Mouse (Mus musculus) midbrain, postnatal 0 days (tissue): ENCODE data around the gene Rrp1b. TPM values are rescaled to one million over a fixed set of nuclear protein-coding genes. Genes with fewer than 3 reads are reported as not detected.

Experiments
- ATAC-seq: fragments of 200-750 bp; cut with Nextera tagmentation; 2 replicates; pipeline ENCODE4 v1.8.0; 2017; ENCODE audit warnings: moderate number of reproducible peaks, mild to moderate bottlenecking, moderate TSS enrichment, moderate library complexity; ENCODE audit not compliant: low FRiP score
- DNase-seq: peaks from one replicate; pipeline ENCODE4 v3.0.0-alpha.2; 2015; ENCODE audit warnings: low spot score
- H3K27ac ChIP-seq: fragments of 300-500 bp; sonication (generic); 2 replicates; pipeline ENCODE4 v1.5.1; 2014; ENCODE audit warnings: low read depth, mild to moderate bottlenecking, low read length, mixed read lengths
- H3K27me3 ChIP-seq: fragments of 300-500 bp; sonication (generic); 2 replicates; pipeline ENCODE4 v1.6.1; 2014; ENCODE audit warnings: low read length, control low read depth, mixed read lengths; ENCODE audit not compliant: insufficient read depth
- H3K36me3 ChIP-seq: fragments of 300-500 bp; sonication (generic); 2 replicates; pipeline ENCODE4 v1.6.1; 2014; ENCODE audit warnings: low read length, control low read depth, mixed read lengths; ENCODE audit not compliant: insufficient read depth
- H3K4me1 ChIP-seq: fragments of 300-500 bp; sonication (generic); 2 replicates; pipeline ENCODE4 v1.6.1; 2014; ENCODE audit warnings: mild to moderate bottlenecking, control low read depth, antibody characterized with exemption, low read length, mixed read lengths; ENCODE audit not compliant: insufficient read depth
- H3K4me2 ChIP-seq: fragments of 300-500 bp; sonication (generic); 2 replicates; pipeline ENCODE4 v1.6.1; 2014; ENCODE audit warnings: low read depth, mild to moderate bottlenecking, low read length, mixed read lengths; ENCODE audit not compliant: poor library complexity, severe bottlenecking
- H3K4me3 ChIP-seq: fragments of 300-500 bp; sonication (generic); 2 replicates; pipeline ENCODE4 v1.5.1; 2014; ENCODE audit warnings: low read depth, mild to moderate bottlenecking, low read length, moderate library complexity
- H3K9ac ChIP-seq: fragments of 300-500 bp; sonication (generic); replicated peaks from 2 replicates; pipeline ENCODE4 v1.6.1; 2014; ENCODE audit warnings: mild to moderate bottlenecking, low read length, moderate library complexity, mixed read lengths; ENCODE audit not compliant: poor library complexity, severe bottlenecking
- H3K9me3 ChIP-seq: fragments of 300-500 bp; sonication (generic); 2 replicates; pipeline ENCODE4 v1.6.1; 2016; ENCODE audit warnings: low read length, control low read depth
- CTCF ChIP-seq: IDR thresholded peaks from 2 replicates; pipeline ENCODE4 v1.5.1; 2016; ENCODE audit warnings: antibody characterized with exemption, mild to moderate bottlenecking
- WGBS: fragments of 180-500 bp; shearing (Covaris S2); extraction: QIAGEN DNeasy Blood & Tissue Kit; methylation state at CpG from one replicate; pipeline ENCODE4 v1.1.7; 2014; 5-methylcytosine and 5-hydroxymethylcytosine counted together
- polyA plus RNA-seq: library from polyadenylated mRNA; unstranded; fragments of >200 nt; fragmentation: Nextera tagmentation; extraction: Ambion mirVana; gene quantifications from 2 replicates; pipeline ENCODE4 v1.2.1, GENCODE M21; 2015
- total RNA-seq: library from RNA; depleted of rRNA; stranded (reverse); fragments of >200 nt; gene quantifications from 2 replicates; pipeline ENCODE4 v1.2.3, GENCODE M21; 2014

Rrp1b gene
- total and polyA plus RNA-seq, 2 experiments from 2014 or later: 38.5 to 40.3 TPM

- ATAC-seq: no peak
- Histone ChIP-seq H3K27ac (no peak overlapping the region), H3K9me3 (no peaks in the 10 kb centered on the region), H3K4me1 (no peaks in the 10 kb centered on the region), H3K4me2 (no peak overlapping the region), H3K36me3 (no peaks in the 10 kb centered on the region), H3K9ac (no peak overlapping the region), H3K27me3 (no peaks in the 10 kb centered on the region), H3K4me3 (no peak overlapping the region)
- DNase-seq: no peak
- 85% methylated on average over 8 of the region's 8 CpGs for WGBS
- TF ChIP-seq CTCF: no peak
Observed at GRCm38 (mm10) chr17:32023088-32023487, 12.8 kb upstream of the Rrp1b start.

GRCm38 (mm10) chr17:32024671-32025073 lies 11.2 kb upstream of the Rrp1b start:
- no peaks in the 10 kb centered on the region for H3K36me3 ChIP-seq
- 71% methylated on average over 5 of the region's 5 CpGs for WGBS
- H3K4me2 ChIP-seq: no peak overlapping the region
- H3K9me3 ChIP-seq: no peaks in the 10 kb centered on the region
- DNase-seq: no peak
- TF ChIP-seq CTCF: no peak
- no peak overlapping the region for H3K9ac ChIP-seq
- H3K4me1 ChIP-seq: no peaks in the 10 kb centered on the region
- no peaks in the 10 kb centered on the region for H3K27me3 ChIP-seq
- no peak overlapping the region for H3K27ac ChIP-seq
- H3K4me3 ChIP-seq: no peak overlapping the region
- no peak for ATAC-seq

GRCm38 (mm10) chr17:32025386-32025785 lies 10.5 kb upstream of the Rrp1b start:
- WGBS: 10% methylated on average over 2 of the region's 2 CpGs
- no peaks in the 10 kb centered on the region for H3K27me3 ChIP-seq
- no peak overlapping the region for H3K9ac ChIP-seq
- ATAC-seq (no peak), DNase-seq (peak; percentile 87)
- peak; percentile 97 for TF ChIP-seq CTCF
- H3K27ac ChIP-seq: no peak overlapping the region
- H3K36me3 ChIP-seq: no peaks in the 10 kb centered on the region
- no peaks in the 10 kb centered on the region for H3K9me3 ChIP-seq
- no peaks in the 10 kb centered on the region for H3K4me1 ChIP-seq
- H3K4me3 ChIP-seq: no peak overlapping the region
- no peak overlapping the region for H3K4me2 ChIP-seq

DNA sequence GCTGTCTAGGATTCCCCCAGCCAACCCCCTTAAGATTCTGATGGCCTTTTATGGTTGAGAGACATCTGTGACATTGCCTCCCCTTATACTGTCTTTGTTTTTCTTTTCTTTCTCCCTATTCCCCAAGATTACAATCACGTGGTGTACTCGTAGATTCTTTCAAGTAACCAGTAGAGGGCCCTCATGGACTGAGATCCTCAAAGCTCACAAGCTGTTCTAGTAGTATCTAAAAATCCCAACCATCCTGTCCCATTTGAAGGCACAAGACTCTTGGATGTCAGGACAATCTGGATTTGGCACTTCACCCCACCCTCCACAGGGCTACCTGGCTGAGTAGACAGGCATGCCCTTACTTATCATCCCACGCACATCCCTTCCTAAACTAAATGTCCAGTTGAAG lies 8.2 kb upstream of the Rrp1b start:
- Histone ChIP-seq H3K9me3 (no peaks in the 10 kb centered on the region), H3K4me3 (no peak overlapping the region), H3K4me2 (no peak overlapping the region), H3K36me3 (no peaks in the 10 kb centered on the region), H3K4me1 (no peaks in the 10 kb centered on the region), H3K27ac (no peak overlapping the region), H3K27me3 (no peaks in the 10 kb centered on the region), H3K9ac (no peak overlapping the region)
- peak; percentile 80 for TF ChIP-seq CTCF
- 32% methylated on average over 3 of the region's 3 CpGs for WGBS
- ATAC-seq (no peak), DNase-seq (peak; percentile 88)

DNA sequence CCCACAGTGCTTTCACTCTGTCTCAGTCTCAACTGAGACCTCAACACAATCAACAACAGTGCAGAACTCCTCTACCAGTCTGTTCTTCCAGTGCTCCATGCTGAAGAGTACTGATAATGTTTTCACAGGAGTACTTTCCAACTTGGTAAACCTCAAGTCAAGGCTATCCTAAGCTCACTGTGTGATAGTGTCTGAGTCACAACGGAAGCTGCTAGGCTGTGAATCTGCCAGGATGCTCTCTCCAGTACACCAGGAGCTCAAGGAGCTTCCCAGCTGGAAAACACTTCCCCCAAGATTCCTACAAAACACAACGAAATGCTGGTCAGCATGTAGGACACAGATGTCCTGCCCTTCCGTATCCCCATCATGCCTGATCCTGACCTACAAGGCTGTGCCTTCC lies 7.6 kb upstream of the Rrp1b start:
- Histone ChIP-seq H3K9ac (no peak overlapping the region), H3K4me1 (no peaks in the 10 kb centered on the region), H3K27ac (no peak overlapping the region), H3K9me3 (no peaks in the 10 kb centered on the region), H3K4me3 (no peak overlapping the region), H3K36me3 (no peaks in the 10 kb centered on the region), H3K27me3 (no peaks in the 10 kb centered on the region), H3K4me2 (no peak overlapping the region)
- no peak for TF ChIP-seq CTCF
- DNase-seq: no peak
- no peak for ATAC-seq
- 79% methylated on average over 3 of the region's 3 CpGs for WGBS

GRCm38 (mm10) chr17:32031684-32032083 lies 4.2 kb upstream of the Rrp1b start:
- WGBS: 33% methylated on average over 7 of the region's 7 CpGs
- H3K4me2 ChIP-seq: no peak overlapping the region
- H3K27ac ChIP-seq: no peak overlapping the region
- H3K36me3 ChIP-seq: no peaks in the 10 kb centered on the region
- DNase-seq (no peak), ATAC-seq (no peak)
- no peak overlapping the region for H3K9ac ChIP-seq
- H3K27me3 ChIP-seq: no peaks in the 10 kb centered on the region
- TF ChIP-seq CTCF: no peak
- no peak overlapping the region for H3K4me3 ChIP-seq
- H3K4me1 ChIP-seq: 0 out of 2 replicates have a peak, but pooled peaks cover 5% of the 10 kb centered on the region
- no peaks in the 10 kb centered on the region for H3K9me3 ChIP-seq
